Mouse (Mus musculus): ENCODE data around the gene Btn2a2. TPM values are rescaled to one million over a fixed set of nuclear protein-coding genes. Genes with fewer than 3 reads are reported as not detected.

Btn2a2 gene
- polyA plus RNA-seq, 1 experiment = 0.91 TPM

DNA sequence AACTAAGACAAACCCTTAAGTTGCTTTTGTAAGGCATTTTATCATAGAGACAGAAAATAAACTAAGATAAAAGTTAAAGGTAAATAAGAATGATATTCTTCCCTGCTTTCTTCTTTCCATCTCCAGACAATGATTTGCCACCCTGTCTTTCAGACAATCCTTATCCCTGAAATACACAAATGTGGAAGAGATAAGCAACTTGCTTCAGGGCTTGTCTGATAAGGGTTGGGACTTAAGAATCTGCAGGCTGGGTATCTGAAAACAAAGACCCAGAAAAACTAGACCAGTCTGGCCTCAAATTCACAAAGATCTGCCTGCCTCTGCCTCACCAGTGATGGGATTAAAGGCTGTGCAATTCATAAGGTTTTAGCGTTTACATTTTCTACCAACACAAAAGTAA is 2.6 kb upstream of the Btn2a2 start:
- Histone ChIP-seq H3K9me3 (replicated peaks; ENCODE audit: control insufficient read depth, insufficient read depth, low read length, poor library complexity, severe bottlenecking) (no peaks in the 10 kb centered on the region), H3K27ac (ENCODE audit: insufficient read depth, low read length) (no peak overlapping the region), H3K9ac (ENCODE audit: low read depth, poor library complexity, severe bottlenecking) (no peak overlapping the region), H3K4me1 (ENCODE audit: control insufficient read depth, insufficient read depth, low read length) (peaks cover 6% of the 10 kb centered on the region), H3K4me3 (ENCODE audit: low read depth, low read length) (no peak overlapping the region), H3K27me3 (ENCODE audit: control insufficient read depth, insufficient read depth, low read length, poor library complexity, severe bottlenecking) (no peaks in the 10 kb centered on the region), H3K36me3 (ENCODE audit: control insufficient read depth, insufficient read depth, low read length, poor library complexity, severe bottlenecking) (no peaks in the 10 kb centered on the region)
- TF ChIP-seq CTCF (IDR thresholded peaks at IDR 0.05; ENCODE audit: low read depth, low read length) = no peak
- TF ChIP-seq POLR2A (IDR thresholded peaks at IDR 0.05; ENCODE audit: insufficient read depth, low read length) = no peak
- no peak for TF ChIP-seq EP300 (IDR thresholded peaks at IDR 0.05; ENCODE audit: insufficient read depth, low read depth, low read length)

DNA sequence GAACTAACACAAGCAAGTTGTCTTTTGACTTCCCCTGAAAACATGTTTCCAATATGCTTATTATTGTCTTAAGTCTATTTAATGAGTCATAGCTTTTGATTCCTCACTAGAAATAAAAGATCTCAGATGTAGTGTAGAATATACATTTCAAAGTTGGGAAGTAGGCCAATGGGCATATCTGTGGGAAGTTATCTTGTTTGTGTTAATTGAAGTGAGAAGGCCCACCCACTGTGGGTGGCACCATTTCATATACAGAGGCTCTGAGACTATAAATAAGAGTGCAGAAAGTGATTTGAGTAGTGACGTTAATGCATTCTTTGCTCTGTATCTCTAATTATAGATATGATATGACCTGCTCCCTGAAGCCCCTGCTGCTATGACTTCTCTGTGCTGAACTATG is 2.2 kb upstream of the Btn2a2 start:
- H3K4me3 ChIP-seq (ENCODE audit: low read depth, low read length) = no peak overlapping the region
- H3K4me1 ChIP-seq (ENCODE audit: control insufficient read depth, insufficient read depth, low read length) = peaks cover 6% of the 10 kb centered on the region
- no peaks in the 10 kb centered on the region for H3K27me3 ChIP-seq (ENCODE audit: control insufficient read depth, insufficient read depth, low read length, poor library complexity, severe bottlenecking)
- H3K9ac ChIP-seq (ENCODE audit: low read depth, poor library complexity, severe bottlenecking) = no peak overlapping the region
- TF ChIP-seq CTCF (IDR thresholded peaks at IDR 0.05; ENCODE audit: low read depth, low read length) (no peak), POLR2A (IDR thresholded peaks at IDR 0.05; ENCODE audit: insufficient read depth, low read length) (no peak), EP300 (IDR thresholded peaks at IDR 0.05; ENCODE audit: insufficient read depth, low read depth, low read length) (no peak)
- no peaks in the 10 kb centered on the region for H3K9me3 ChIP-seq (replicated peaks; ENCODE audit: control insufficient read depth, insufficient read depth, low read length, poor library complexity, severe bottlenecking)
- no peaks in the 10 kb centered on the region for H3K36me3 ChIP-seq (ENCODE audit: control insufficient read depth, insufficient read depth, low read length, poor library complexity, severe bottlenecking)
- H3K27ac ChIP-seq (ENCODE audit: insufficient read depth, low read length) = no peak overlapping the region

DNA sequence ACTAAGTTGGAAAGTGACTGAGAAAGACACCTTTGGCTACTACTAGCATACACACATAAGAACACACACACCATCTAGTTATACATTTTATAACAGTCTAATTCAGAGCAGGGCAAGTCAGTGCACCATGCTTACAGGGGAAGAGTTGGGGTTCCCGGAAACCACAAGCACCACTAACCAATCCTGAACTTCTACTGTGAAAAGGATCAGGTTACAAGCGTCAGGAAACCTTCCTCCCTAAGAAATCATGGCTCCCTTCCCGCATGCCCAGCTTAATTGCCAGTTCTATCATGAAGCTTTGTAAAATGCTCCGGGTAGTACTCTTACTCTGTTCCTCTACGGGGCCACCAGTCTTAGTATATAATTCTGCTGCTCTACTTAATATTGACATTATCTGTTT is 3.4 kb downstream of the Btn2a2 start:
- no peaks in the 10 kb centered on the region for H3K9me3 ChIP-seq (replicated peaks; ENCODE audit: control insufficient read depth, insufficient read depth, low read length, poor library complexity, severe bottlenecking)
- peaks cover 4% of the 10 kb centered on the region for H3K4me1 ChIP-seq (ENCODE audit: control insufficient read depth, insufficient read depth, low read length)
- no peaks in the 10 kb centered on the region for H3K36me3 ChIP-seq (ENCODE audit: control insufficient read depth, insufficient read depth, low read length, poor library complexity, severe bottlenecking)
- no peak overlapping the region for H3K9ac ChIP-seq (ENCODE audit: low read depth, poor library complexity, severe bottlenecking)
- H3K4me3 ChIP-seq (ENCODE audit: low read depth, low read length) = no peak overlapping the region
- no peak overlapping the region for H3K27ac ChIP-seq (ENCODE audit: insufficient read depth, low read length)
- no peaks in the 10 kb centered on the region for H3K27me3 ChIP-seq (ENCODE audit: control insufficient read depth, insufficient read depth, low read length, poor library complexity, severe bottlenecking)
- TF ChIP-seq EP300 (IDR thresholded peaks at IDR 0.05; ENCODE audit: insufficient read depth, low read depth, low read length) (no peak), POLR2A (IDR thresholded peaks at IDR 0.05; ENCODE audit: insufficient read depth, low read length) (no peak), CTCF (IDR thresholded peaks at IDR 0.05; ENCODE audit: low read depth, low read length) (no peak)

DNA sequence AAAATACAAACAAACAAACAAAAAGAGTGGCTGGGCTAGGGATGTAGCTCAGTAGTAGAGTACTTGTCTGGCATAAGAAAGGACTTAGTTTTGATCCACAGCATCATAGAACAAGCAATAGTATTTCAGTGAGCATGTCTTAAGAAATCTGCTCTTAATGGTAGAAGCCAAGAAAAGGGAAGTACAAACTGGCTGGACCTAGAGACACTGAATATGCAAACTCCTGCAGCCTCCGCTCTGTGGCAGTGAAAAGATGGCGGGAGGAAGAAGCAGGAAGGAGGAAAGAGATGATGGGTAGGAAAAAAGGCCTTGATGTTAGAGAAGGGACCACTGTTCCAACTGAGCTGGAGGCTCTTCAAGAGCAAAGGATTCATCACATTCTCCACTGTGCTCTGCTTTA is 5.5 kb downstream of the Btn2a2 start:
- peaks cover 3% of the 10 kb centered on the region for H3K4me1 ChIP-seq (ENCODE audit: control insufficient read depth, insufficient read depth, low read length)
- no peak for TF ChIP-seq POLR2A (IDR thresholded peaks at IDR 0.05; ENCODE audit: insufficient read depth, low read length)
- TF ChIP-seq CTCF (IDR thresholded peaks at IDR 0.05; ENCODE audit: low read depth, low read length) = no peak
- TF ChIP-seq EP300 (IDR thresholded peaks at IDR 0.05; ENCODE audit: insufficient read depth, low read depth, low read length) = no peak
- H3K27me3 ChIP-seq (ENCODE audit: control insufficient read depth, insufficient read depth, low read length, poor library complexity, severe bottlenecking) = no peaks in the 10 kb centered on the region; the same call in 1 of the 2 replicates
- H3K9me3 ChIP-seq (replicated peaks; ENCODE audit: control insufficient read depth, insufficient read depth, low read length, poor library complexity, severe bottlenecking) = no peaks in the 10 kb centered on the region
- H3K4me3 ChIP-seq (ENCODE audit: low read depth, low read length) = no peak overlapping the region
- H3K36me3 ChIP-seq (ENCODE audit: control insufficient read depth, insufficient read depth, low read length, poor library complexity, severe bottlenecking) = no peaks in the 10 kb centered on the region
- H3K27ac ChIP-seq (ENCODE audit: insufficient read depth, low read length) = no peak overlapping the region
- no peak overlapping the region for H3K9ac ChIP-seq (ENCODE audit: low read depth, poor library complexity, severe bottlenecking)

DNA sequence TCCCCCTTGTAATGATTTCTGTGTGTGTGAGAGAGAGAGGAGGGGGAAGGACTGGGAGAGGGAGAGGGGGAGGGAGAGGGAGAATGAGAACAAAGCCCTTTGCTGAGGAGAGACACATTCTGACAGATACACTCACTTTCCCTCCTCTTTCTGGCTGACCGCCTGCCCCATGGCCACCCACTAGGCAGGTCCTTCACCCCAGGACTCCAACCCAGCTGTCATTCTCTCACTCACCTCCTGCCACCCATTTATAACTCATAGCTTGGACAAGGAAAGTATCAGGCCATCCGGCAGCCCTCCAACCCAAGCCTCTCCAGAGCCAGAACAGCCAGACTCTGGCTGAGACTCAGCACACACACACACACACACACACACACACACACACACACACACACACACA is 13.0 kb downstream of the Btn2a2 start:
- Histone ChIP-seq H3K9me3 (replicated peaks; ENCODE audit: control insufficient read depth, insufficient read depth, low read length, poor library complexity, severe bottlenecking) (no peaks in the 10 kb centered on the region), H3K4me3 (ENCODE audit: low read depth, low read length) (no peak overlapping the region), H3K9ac (ENCODE audit: low read depth, poor library complexity, severe bottlenecking) (no peak overlapping the region), H3K27me3 (ENCODE audit: control insufficient read depth, insufficient read depth, low read length, poor library complexity, severe bottlenecking) (no peaks in the 10 kb centered on the region; the same call in 1 of the 2 replicates), H3K27ac (ENCODE audit: insufficient read depth, low read length) (no peak overlapping the region), H3K36me3 (ENCODE audit: control insufficient read depth, insufficient read depth, low read length, poor library complexity, severe bottlenecking) (no peaks in the 10 kb centered on the region), H3K4me1 (ENCODE audit: control insufficient read depth, insufficient read depth, low read length) (no peaks in the 10 kb centered on the region)
- TF ChIP-seq POLR2A (IDR thresholded peaks at IDR 0.05; ENCODE audit: insufficient read depth, low read length) (no peak), EP300 (IDR thresholded peaks at IDR 0.05; ENCODE audit: insufficient read depth, low read depth, low read length) (no peak)

DNA sequence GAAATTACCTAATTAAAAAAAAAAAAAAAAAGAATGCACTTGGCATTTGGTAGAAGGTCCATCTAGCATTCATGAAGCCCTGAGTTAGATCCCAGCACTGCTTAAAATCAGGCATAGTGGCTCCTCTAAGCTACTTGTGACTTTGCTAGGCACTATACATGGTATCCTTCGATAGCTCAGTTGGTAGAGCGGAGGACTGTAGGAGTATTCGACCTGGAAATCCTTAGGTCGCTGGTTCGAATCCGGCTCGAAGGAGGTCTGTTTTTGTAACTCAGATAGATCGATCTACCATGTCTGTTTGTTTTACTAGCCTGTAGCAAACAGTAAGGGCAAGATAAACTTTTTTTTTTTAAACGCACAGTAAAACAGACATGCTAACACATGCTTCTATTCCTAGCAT is 21.7 kb downstream of the Btn2a2 start:
- Histone ChIP-seq H3K36me3 (ENCODE audit: control insufficient read depth, insufficient read depth, low read length, poor library complexity, severe bottlenecking) (no peaks in the 10 kb centered on the region), H3K4me3 (ENCODE audit: low read depth, low read length) (peak overlapping the region; percentile 27; the same call in 1 of the 2 replicates), H3K27ac (ENCODE audit: insufficient read depth, low read length) (no peak overlapping the region), H3K27me3 (ENCODE audit: control insufficient read depth, insufficient read depth, low read length, poor library complexity, severe bottlenecking) (no peaks in the 10 kb centered on the region), H3K4me1 (ENCODE audit: control insufficient read depth, insufficient read depth, low read length) (no peaks in the 10 kb centered on the region), H3K9me3 (replicated peaks; ENCODE audit: control insufficient read depth, insufficient read depth, low read length, poor library complexity, severe bottlenecking) (no peaks in the 10 kb centered on the region), H3K9ac (ENCODE audit: low read depth, poor library complexity, severe bottlenecking) (no peak overlapping the region)
- no peak for TF ChIP-seq EP300 (IDR thresholded peaks at IDR 0.05; ENCODE audit: insufficient read depth, low read depth, low read length)

Measured in ES-Bruce4 (cell line).